Mouse (Mus musculus): ENCODE results near the gene Ppip5k1. TPM values are rescaled to one million over a fixed set of nuclear protein-coding genes. Genes with fewer than 3 reads are reported as not detected.

Gene Ppip5k1
- polyA plus RNA-seq, 1 experiment from 2014 or later = 6.1 TPM

DNA sequence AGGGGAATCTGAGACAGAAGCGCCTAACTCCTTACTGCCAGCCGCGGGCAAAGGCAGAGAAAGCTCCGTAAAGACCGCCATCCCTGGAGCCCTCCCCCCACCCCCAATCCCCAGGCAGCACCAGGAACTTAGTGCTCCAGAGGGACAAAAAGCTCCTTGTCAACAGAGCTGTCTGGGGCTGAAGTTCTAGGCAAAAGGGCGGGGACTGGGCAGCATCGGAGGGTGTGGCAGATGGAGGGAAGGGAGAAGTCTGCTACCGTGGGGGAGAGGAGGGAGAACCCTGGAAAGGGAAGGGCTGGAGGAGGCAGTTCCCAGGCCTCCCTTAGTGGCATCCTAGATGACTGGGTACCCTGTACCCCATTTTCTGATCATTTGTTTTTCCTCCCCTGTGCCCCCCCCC, 57.1 kb downstream of the Ppip5k1 start:
- H3K27me3 ChIP-seq = peaks cover 98% of the 10 kb centered on the region
- no peaks in the 10 kb centered on the region for H3K9me3 ChIP-seq (replicated peaks)
- H3K4me2 ChIP-seq = no peak overlapping the region
- no peaks in the 10 kb centered on the region for H3K36me3 ChIP-seq
- DNase-seq (no peak), ATAC-seq (ENCODE audit: low read depth) (no peak)
- H3K9ac ChIP-seq = no peak overlapping the region
- H3K4me3 ChIP-seq (replicated peaks) = no peak overlapping the region
- H3K27ac ChIP-seq = no peak overlapping the region
- 7% methylated on average over 8 of the region's 8 CpGs for WGBS (ENCODE audit: insufficient replicate concordance)
- H3K4me1 ChIP-seq (replicated peaks) = peaks cover 26% of the 10 kb centered on the region

DNA sequence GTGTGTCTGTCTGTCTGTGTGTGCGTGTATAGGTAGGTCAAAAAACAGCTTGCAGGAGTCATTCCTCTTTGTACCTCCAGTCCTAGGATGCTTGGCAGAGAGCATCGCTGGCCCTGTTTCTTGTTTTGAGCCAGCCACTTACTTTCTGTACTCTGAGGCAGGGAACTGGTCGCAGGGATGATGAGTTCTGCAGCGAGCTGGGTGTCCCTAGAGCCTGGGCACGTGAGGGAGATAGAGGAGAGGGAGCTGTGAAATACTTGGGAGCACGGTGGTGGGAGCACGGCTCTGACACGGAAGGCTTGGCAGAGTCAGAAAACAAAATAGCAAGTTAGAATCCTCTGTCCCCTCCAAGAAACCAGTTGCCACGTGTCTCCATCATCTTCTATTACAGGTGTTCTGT, 57.5 kb downstream of the Ppip5k1 start:
- H3K4me3 ChIP-seq (replicated peaks) = no peak overlapping the region
- H3K27ac ChIP-seq = no peak overlapping the region
- no peak overlapping the region for H3K4me2 ChIP-seq
- ATAC-seq (ENCODE audit: low read depth) = no peak
- no peaks in the 10 kb centered on the region for H3K36me3 ChIP-seq
- H3K9ac ChIP-seq = no peak overlapping the region
- no peak for DNase-seq
- peaks cover 26% of the 10 kb centered on the region for H3K4me1 ChIP-seq (replicated peaks)
- no peaks in the 10 kb centered on the region for H3K9me3 ChIP-seq (replicated peaks)
- 7% methylated on average over 9 of the region's 9 CpGs for WGBS (ENCODE audit: insufficient replicate concordance)
- peaks cover 100% of the 10 kb centered on the region for H3K27me3 ChIP-seq

DNA sequence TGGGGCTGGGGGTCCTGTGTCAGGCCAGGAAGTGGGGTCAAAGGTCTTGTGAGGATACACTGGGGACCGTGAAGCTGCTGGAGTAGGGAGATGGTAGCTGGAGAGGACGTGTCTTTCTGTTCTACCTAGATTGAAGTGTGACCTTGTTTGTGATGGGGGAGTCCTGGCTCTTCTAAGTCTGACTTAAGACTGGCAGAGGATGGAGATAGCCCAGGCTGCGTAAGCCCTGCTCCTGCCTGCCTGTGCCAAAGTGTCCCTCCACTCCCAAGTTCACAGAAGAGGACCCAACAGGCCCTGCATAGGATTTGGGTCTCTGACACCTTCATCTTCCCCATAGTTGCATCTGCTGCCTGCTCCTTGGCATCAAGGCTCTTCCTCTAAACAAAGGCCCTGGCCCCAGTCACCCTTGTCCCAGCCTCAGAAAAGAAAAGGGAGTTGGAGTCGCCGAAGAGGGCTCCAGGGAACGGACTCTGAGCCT, 58.4 kb downstream of the Ppip5k1 start:
- Histone ChIP-seq H3K4me2 (peak overlapping the region; percentile 41; the same call in 1 of the 2 replicates), H3K27me3 (peaks cover 100% of the 10 kb centered on the region)
- WGBS (ENCODE audit: insufficient replicate concordance) = 12% methylated on average over 6 of the region's 6 CpGs

DNA sequence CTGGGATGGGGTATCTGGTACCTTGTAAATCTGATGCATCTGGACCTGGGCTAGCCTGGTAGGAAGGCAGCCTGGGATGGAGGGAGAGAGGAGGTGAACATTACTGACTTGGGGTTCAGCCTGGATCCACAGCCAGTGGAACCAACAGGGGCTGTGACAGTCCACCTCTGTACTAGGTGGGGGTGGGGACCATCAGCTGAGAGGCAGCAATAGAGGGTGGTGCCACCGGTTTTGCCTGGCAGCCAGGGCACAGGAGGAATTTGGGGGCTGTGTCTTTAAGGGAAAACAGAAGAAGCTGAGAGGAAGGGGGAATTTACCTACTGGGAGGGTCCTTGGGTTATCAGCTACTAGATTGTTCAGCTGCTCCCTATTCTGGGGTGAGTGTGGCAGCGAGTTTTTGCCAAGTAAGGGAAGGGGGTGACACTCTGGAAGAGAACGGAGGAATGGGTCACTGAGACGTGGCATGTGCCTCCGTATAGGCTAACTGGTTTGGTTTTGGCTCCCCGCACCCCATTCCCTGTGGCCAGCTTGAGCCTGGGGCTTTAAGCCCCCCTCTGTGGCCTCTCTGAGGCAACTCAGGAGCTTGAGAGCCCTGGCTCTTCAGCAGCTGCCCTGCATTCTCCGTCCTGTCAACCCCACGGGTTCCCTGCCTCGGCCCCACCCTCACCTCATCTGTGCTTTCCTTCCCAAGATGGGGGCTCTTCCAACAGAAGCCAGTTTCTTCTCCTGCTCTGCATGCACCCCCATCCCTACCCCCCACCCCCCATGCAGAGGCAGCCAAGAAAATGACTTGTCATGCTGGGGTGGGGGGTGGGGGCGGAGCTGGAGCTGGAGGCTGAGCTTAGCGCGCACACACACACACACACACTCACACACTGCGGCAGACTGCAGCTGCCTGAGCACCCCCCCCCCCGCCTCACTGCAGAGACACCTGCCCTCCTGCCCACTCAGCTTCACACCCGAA, 59.3 kb downstream of the Ppip5k1 start:
- no peak for ATAC-seq (ENCODE audit: low read depth)
- peaks cover 26% of the 10 kb centered on the region for H3K4me1 ChIP-seq (replicated peaks)
- H3K4me2 ChIP-seq = peak overlapping the region; percentile 41
- no peak overlapping the region for H3K9ac ChIP-seq
- no peaks in the 10 kb centered on the region for H3K9me3 ChIP-seq (replicated peaks)
- H3K27me3 ChIP-seq = peaks cover 100% of the 10 kb centered on the region
- no peak for DNase-seq
- H3K27ac ChIP-seq = no peak overlapping the region
- peak overlapping the region; percentile 18 for H3K4me3 ChIP-seq (replicated peaks)
- WGBS (ENCODE audit: insufficient replicate concordance) = 3% methylated on average over 15 of the region's 15 CpGs
- no peaks in the 10 kb centered on the region for H3K36me3 ChIP-seq

More for the DNA sequence above, 58.4 kb downstream of the Ppip5k1 start:
- Histone ChIP-seq H3K4me1 (replicated peaks) (peaks cover 26% of the 10 kb centered on the region), H3K9ac (no peak overlapping the region), H3K36me3 (no peaks in the 10 kb centered on the region), H3K9me3 (replicated peaks) (no peaks in the 10 kb centered on the region), H3K27ac (no peak overlapping the region), H3K4me3 (replicated peaks) (no peak overlapping the region)
- no peak for DNase-seq
- no peak for ATAC-seq (ENCODE audit: low read depth)

DNA sequence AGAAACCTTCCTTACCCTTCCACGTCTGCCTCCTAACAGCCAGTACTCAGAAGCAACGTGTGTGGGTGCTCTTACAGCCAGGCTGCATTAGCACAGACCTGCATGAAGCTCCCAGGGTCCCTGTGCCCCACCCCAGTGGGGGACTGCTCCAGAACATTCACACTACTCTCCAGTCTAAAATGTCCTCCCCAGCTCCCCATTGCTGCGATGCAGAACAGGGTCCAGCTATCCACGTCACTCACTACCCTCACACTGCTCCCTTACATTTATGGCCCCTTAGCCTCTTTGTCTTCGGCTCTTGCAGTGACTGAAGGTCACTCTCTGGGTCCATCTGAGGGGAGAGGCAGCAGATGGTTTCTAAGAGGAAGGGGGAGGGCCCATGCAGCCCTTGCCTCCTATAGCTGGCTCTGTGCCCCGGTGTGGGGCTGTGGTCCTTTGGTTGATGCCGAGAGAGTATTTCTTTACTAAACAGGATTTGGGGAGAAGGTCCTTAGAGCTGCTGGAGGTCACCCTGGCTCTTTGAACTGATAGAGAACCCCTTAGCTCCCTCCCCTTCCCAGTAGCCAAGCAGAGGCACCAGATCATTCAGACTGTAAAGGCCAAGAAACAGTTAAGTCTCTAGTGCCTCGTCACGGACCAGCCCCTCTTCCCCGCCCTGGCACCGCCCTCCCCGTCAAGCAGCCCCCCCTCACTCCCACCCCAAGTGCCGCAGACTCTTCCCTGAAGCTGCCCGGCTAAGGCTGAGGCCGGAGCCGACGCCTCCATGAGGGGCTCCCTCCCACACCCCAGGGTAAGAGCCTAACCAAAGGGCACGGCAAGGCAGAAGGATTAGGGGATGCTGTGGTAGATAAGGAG, 60.2 kb downstream of the Ppip5k1 start:
- Histone ChIP-seq H3K9me3 (replicated peaks) (no peaks in the 10 kb centered on the region), H3K9ac (no peak overlapping the region), H3K4me3 (replicated peaks) (peak overlapping the region; percentile 18), H3K27me3 (peaks cover 100% of the 10 kb centered on the region), H3K36me3 (no peaks in the 10 kb centered on the region), H3K4me1 (replicated peaks) (peaks cover 30% of the 10 kb centered on the region), H3K27ac (no peak overlapping the region), H3K4me2 (peak overlapping the region; percentile 41)
- 5% methylated on average over 18 of the region's 18 CpGs for WGBS (ENCODE audit: insufficient replicate concordance)
- DNase-seq (no peak), ATAC-seq (ENCODE audit: low read depth) (no peak; the same call in 1 of the 2 replicates)

DNA sequence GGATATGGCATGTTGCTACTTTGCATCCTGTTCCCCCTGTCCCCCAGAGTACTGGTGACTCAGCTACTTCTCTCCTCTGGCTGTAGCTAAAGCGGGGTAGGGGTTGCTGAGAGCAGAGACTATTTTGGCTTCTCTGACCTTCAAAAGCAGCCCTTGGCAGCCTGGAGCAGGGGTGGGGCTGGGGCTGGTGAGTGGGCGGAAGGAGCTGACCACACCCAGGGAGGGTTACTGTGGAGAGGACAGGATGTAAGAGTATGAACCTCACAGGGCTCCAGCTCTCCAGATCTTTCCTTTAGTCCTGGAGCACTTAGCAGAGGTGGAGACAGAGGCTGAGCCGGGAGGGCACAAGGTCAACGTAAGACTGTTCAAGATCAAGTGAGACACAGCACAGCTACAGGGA, 61.0 kb downstream of the Ppip5k1 start:
- Histone ChIP-seq H3K36me3 (no peaks in the 10 kb centered on the region), H3K9ac (no peak overlapping the region), H3K4me2 (0 out of 2 replicates have a peak overlapping the region, but pooled peaks have one; percentile 0), H3K27me3 (peaks cover 100% of the 10 kb centered on the region), H3K4me3 (replicated peaks) (no peak overlapping the region), H3K4me1 (replicated peaks) (peaks cover 38% of the 10 kb centered on the region), H3K9me3 (replicated peaks) (no peaks in the 10 kb centered on the region), H3K27ac (no peak overlapping the region)
- ATAC-seq (ENCODE audit: low read depth) (no peak), DNase-seq (no peak)
- 8% methylated on average over 4 of the region's 4 CpGs for WGBS (ENCODE audit: insufficient replicate concordance)

DNA sequence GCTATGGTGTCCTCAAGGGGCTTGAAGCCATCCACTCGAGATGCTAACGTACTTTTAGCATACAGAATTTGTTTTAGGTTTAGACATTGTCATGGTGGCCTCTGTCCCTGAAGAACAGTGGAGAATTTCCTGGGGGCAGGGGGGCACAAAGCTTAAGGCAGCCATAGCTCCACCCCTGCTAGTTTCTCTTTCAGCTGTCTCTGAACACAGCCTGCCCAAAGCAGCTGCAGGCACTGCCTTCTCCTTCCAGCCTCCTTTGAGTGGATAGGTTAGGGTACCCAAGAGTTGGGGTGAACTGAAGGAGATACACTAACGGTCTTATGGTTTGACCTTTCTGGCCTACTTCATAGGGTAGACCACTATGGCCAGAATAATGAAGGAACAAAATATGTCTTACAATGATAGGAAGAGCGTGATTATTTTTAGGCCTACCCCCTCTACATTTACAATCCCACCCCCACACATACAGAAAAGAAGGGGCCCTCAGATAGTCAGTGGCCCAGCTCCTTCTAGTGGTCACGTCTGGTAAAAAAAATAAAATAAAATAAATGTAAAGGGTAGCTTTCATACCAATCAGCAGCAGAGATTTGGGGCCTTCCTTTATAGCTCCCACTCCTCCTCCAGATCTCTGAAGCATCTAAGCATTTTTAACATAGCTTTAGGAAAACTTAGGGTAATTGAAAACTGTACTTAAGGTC, 62.7 kb downstream of the Ppip5k1 start:
- no peaks in the 10 kb centered on the region for H3K9me3 ChIP-seq (replicated peaks)
- no peak overlapping the region for H3K27ac ChIP-seq
- ATAC-seq (ENCODE audit: low read depth) (no peak), DNase-seq (no peak)
- no peak overlapping the region for H3K4me2 ChIP-seq
- WGBS (ENCODE audit: insufficient replicate concordance) = 49% methylated on average over 5 of the region's 5 CpGs
- H3K4me1 ChIP-seq (replicated peaks) = peaks cover 42% of the 10 kb centered on the region
- H3K27me3 ChIP-seq = peaks cover 100% of the 10 kb centered on the region
- H3K9ac ChIP-seq = no peak overlapping the region
- H3K36me3 ChIP-seq = no peaks in the 10 kb centered on the region
- H3K4me3 ChIP-seq (replicated peaks) = no peak overlapping the region

DNA sequence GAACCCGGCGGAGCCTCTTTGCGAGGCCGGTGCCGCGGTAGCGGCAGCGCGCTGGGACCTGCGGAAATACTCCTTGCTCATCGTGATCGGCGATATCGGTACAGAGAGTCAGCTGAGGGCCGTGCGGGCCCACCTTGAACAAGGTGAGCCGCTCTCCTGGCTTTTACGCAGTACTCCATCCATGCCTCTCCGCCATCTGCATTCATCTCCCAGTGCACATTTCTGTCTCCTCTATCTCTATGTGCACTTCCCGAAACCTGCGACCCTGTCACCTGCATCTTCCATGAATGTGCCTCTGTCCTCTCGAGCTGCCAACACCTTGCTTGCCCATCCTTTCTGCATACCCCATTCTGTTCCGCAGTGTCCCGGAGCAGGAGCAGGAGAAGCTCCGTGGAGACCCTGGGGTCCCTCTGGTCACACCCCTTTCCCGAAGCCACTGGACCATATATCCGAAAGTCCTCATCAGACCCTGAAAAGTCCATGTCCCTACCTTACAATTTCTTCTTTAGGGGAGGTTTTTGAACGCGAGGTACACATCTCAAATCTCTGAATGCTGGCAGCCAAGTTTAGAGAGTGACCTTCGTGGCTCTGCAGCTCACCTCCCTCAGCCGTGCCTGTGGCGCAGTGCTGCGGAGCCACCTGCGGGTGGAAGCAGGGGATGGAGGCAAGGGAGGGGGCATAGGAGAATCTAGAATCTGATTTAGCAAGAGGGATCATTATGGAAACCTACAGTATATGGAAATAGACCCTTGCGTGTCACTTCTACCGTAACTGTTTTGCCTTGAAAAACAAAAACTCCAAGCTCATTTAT, 65.3 kb downstream of the Ppip5k1 start:
- Histone ChIP-seq H3K4me3 (replicated peaks) (peak overlapping the region; percentile 58), H3K9ac (peak overlapping the region; percentile 42), H3K36me3 (no peaks in the 10 kb centered on the region), H3K4me2 (peak overlapping the region; percentile 77), H3K27me3 (peaks cover 81% of the 10 kb centered on the region), H3K4me1 (replicated peaks) (peaks cover 28% of the 10 kb centered on the region), H3K9me3 (replicated peaks) (no peaks in the 10 kb centered on the region), H3K27ac (no peak overlapping the region)
- ATAC-seq (ENCODE audit: low read depth) (no peak), DNase-seq (no peak)
- 6% methylated on average over 36 of the region's 36 CpGs for WGBS (ENCODE audit: insufficient replicate concordance)

DNA sequence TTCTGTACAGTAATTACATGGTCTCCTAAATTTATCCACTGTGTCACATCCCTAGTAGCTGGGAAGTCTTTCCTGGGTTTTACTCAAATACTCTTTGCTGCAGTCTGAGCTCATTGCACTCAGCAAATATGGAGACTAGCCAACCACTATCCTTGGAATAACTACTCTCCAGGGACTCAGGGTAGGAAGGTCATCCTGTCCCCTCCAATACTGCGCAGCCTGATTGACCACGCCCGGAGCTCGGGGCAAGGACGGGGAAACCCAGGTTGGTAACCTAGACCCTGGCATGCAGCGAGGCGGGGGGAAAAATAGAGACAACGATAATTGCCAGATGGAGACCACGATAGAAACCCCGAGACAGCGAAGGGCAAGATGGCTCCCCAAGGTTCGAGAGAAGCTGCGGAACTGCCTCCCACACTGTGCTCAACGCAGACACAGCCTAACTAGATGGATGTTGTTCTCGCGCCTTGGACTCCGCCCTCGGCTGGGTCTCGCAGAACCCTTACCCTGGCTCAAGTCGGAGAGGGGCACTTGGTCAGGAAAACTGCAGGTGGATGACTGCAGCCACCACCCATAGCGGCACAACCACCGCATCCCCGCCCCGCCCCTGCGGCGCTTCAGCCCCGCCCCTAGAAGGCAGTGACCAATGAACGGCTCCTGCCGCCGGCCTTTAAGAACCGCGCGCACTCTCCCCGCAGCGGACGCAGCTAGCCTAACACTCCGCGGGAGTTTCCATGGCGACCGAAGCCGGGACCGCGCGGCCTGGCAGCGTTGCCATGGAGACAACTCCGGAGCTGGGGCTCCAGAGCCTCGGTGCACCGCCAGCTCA, 66.1 kb downstream of the Ppip5k1 start, which contains the start of gene Map1a:
Gene Map1a, plus strand, starts transcription at position 700 of the 829 bp plus-strand sequence.
- Histone ChIP-seq H3K9me3 (replicated peaks) (no peaks in the 10 kb centered on the region), H3K4me3 (replicated peaks) (peak within 1 kb of the TSS; percentile 58), H3K27ac (no peak within 1 kb of the TSS), H3K36me3 (no peaks in the 10 kb centered on the region), H3K9ac (peak within 1 kb of the TSS; percentile 42), H3K4me1 (replicated peaks) (peaks cover 20% of the 10 kb centered on the region), H3K27me3 (peaks cover 73% of the 10 kb centered on the region), H3K4me2 (peak within 1 kb of the TSS; percentile 77)
- ATAC-seq (ENCODE audit: low read depth) (peak; percentile 96), DNase-seq (peak; percentile 78)
- WGBS (ENCODE audit: insufficient replicate concordance) = 4% methylated on average over 48 of the region's 48 CpGs

All from liver, embryonic 13.5 days (tissue).